Mouse (Mus musculus): ENCODE results near the gene Pfn3. TPM values are rescaled to one million over a fixed set of nuclear protein-coding genes. Genes with fewer than 3 reads are reported as not detected.
A peak's percentile ranks its signal among the peaks of the same experiment; 100 is the strongest.

The Pfn3 gene
- not detected in 2 replicates for polyA plus RNA-seq (2016; fragmentation: Nextera tagmentation; extraction: Ambion mirVana)

DNA sequence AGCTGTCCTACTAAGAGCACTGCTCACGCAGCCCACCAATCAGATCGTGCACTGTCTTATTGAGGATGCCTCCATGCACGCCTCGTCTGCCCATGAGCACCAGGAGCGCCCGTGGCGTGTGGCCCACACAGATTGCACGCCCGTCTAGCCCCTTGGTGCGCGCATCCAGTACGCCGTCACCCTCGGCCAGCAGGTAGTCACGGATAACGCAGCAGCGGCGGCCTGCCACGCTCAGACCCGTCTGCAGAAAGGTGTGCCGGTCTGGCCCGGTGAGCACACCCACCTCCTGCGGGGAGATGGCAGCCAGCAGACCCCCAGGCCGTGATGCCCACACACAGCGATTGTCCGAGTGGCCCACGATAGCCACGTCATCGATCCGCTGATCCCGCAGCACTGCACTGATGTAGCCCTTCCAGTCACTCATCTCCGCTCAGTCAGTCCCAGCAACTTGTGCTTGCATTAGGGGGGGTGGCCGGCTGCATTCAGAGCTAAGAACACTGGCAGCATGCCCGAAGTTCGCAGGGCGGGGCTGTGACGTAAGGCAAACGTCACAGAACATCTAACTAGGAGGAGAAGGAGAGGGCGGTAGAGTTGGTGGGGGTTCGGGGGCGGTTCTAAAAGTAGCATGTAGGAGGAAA, at the start of gene Pfn3:
Gene Pfn3 (minus strand): TSS at position 490 of the 638 bp plus-strand sequence.
- Histone ChIP-seq H3K27me3 (ENCODE audit: insufficient read depth, poor library complexity, severe bottlenecking) (peaks cover 71% of the 10 kb centered on the region), H3K27ac (0 out of 2 replicates have a peak within 1 kb of the TSS, but pooled peaks have one; percentile 56)

DNA sequence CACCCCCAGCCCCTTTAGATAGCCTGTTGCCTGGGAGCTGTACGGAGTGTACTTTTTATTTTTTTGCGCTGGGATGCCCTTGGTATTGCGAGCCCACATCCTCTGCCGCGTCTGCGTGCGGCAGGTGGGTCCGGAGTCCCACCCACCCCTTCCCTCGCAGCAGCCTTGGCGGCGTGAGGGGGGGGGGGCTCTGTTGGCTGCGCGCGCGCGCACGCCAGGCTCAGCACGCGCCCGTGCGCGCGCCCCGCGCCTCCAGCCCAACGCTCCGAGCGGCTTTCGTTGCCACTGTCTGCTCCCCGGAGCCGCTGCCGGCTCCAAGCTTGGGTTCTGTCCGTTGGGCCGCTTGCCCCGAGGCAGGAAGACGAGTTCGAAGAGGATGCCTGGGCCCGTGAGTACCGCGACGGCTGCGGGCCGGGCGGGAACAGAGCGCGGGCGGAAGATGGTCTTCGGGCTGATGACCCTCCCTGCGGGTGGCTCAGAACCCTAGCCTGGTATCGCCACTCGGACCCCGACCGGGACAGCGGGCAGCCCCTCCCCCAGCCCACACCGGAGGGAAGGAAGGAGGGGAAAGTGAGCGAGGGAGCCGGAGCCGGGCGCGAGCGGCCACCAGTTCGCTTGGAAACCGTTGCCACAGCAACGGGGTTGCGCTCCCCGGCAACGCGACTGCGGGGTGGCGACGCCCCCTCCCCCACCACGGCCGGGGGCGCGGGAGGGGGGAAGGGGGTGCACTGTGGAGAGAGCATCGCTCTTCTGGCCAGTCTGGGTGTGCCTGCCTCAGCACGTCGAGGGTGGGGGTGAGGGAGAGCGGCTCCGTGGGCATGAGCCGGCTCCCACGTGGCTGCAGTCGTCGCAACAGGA, 49.2 kb upstream of the Pfn3 start, which contains the start of gene Prr7:
Gene Prr7 (plus strand): TSS at position 241 of the 858 bp plus-strand sequence.
- Histone ChIP-seq H3K4me1 (replicated peaks) (peaks cover 70% of the 10 kb centered on the region), H3K27me3 (ENCODE audit: insufficient read depth, poor library complexity, severe bottlenecking) (peaks cover 16% of the 10 kb centered on the region), H3K9me3 (no peaks in the 10 kb centered on the region), H3K27ac (peak within 1 kb of the TSS; percentile 97), H3K36me3 (peaks cover 35% of the 10 kb centered on the region), H3K4me3 (peak within 1 kb of the TSS; percentile 75)
- DNase-seq (ENCODE audit: low spot score) = peak; percentile 88
- WGBS = under 1% methylated on average over 84 of the region's 84 CpGs

More for the DNA sequence above, at the start of gene Pfn3:
- Histone ChIP-seq H3K9me3 (no peaks in the 10 kb centered on the region), H3K36me3 (no peaks in the 10 kb centered on the region), H3K4me3 (peak within 1 kb of the TSS; percentile 53), H3K4me1 (replicated peaks) (peaks cover 14% of the 10 kb centered on the region)
- DNase-seq (ENCODE audit: low spot score) = peak; percentile 53
- 11% methylated on average over 41 of the region's 41 CpGs for WGBS

DNA sequence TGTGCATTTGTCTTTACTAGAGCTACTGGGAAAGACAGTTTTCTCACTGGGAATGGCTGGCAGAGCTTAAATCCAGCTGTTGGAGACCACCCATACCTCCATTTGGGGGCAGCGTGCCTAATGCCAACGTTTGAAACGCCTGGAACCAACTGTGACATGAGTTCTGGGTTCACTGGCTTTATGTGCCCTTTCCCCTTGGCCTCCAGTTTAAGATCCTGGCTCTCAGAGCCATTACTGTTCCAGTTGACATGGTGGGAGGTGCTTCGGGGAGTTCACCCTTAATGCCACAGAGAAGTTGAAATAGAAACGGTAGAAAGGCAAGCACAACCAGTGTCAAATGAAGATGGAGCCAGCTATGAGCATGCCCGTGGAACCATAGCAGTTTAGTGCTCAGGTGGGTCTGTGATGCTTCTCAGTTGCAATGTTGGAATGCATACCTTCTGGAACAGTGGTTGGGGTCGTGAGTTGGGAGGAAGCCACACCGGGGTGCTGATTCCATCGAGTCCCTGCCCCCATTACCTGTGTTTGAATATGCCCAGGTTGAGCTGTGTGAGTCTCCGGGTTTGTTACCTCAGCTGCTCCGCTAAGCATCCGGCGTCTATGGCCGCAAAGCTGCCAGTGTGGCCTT, 48.5 kb upstream of the Pfn3 start:
- no peak for DNase-seq (ENCODE audit: low spot score)
- 9% methylated on average over 14 of the region's 14 CpGs for WGBS
- peaks cover 63% of the 10 kb centered on the region for H3K4me1 ChIP-seq (replicated peaks)

DNA sequence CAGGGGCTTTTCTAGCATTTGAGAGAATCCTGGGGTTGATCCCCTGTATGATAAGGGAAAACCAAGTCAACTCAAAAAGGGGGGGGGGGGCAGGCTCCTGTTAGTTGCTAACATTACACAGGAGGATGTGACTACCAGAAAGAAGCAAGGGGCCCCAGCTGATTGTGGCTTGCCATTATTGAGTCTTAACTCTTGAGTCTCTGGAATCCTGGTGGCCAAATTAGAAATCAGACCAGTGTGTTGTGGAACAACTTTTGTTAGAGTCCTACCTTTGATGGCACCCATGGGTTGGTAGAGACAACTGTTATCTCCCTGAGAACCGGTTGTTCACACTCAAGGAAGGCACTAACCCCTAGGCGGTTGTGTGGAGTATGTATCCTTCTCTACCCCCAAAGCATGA, 47.9 kb upstream of the Pfn3 start:
- H3K27me3 ChIP-seq (ENCODE audit: insufficient read depth, poor library complexity, severe bottlenecking) = peaks cover 10% of the 10 kb centered on the region
- DNase-seq (ENCODE audit: low spot score) = no peak
- peaks cover 58% of the 10 kb centered on the region for H3K4me1 ChIP-seq (replicated peaks)
- H3K4me3 ChIP-seq = no peak overlapping the region
- H3K36me3 ChIP-seq = peaks cover 48% of the 10 kb centered on the region
- WGBS = 45% methylated on average over 2 of the region's 2 CpGs
- H3K27ac ChIP-seq = peak overlapping the region; percentile 97
- H3K9me3 ChIP-seq = no peaks in the 10 kb centered on the region

More for the DNA sequence above, 48.5 kb upstream of the Pfn3 start:
- Histone ChIP-seq H3K36me3 (peaks cover 42% of the 10 kb centered on the region), H3K9me3 (no peaks in the 10 kb centered on the region), H3K27me3 (ENCODE audit: insufficient read depth, poor library complexity, severe bottlenecking) (peaks cover 13% of the 10 kb centered on the region), H3K4me3 (peak overlapping the region; percentile 75), H3K27ac (peak overlapping the region; percentile 97)

DNA sequence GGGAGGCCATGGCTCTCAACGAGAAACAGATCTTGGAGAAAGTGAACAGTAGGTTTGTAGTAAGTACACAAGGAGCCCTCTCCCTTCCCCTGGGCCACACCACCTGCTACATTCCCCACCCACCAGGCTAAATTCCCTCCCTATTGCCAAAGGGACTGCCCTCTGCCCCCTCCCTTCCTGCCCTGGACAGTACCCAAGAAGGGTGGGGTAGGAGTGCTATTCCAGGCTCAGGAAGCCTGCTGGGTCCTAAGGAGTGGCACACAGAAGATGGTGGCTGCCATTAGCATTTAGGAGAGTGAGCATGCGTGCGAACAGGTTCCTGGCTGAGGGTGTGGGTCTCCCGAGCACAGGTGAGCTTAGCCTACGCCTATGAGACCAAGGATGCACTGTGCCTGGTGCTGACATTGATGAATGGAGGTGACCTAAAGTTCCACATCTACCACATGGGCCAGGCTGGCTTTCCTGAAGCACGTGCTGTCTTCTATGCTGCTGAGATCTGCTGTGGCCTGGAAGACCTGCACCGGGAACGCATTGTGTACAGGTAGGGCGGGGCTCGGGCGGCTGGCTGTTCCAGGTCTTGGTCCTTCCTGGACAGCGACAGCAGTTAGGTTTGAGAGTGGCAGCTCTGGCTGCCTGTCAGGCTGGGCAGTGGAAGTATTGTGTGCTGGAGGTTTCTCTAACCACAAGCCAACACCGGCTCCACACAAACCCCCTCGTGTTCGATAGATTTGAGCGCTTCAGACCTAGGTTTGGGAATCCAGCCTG, 36.9 kb upstream of the Pfn3 start:
- Histone ChIP-seq H3K36me3 (peaks cover 92% of the 10 kb centered on the region), H3K4me3 (no peak overlapping the region), H3K4me1 (replicated peaks) (peaks cover 20% of the 10 kb centered on the region), H3K9me3 (no peaks in the 10 kb centered on the region), H3K27me3 (ENCODE audit: insufficient read depth, poor library complexity, severe bottlenecking) (no peaks in the 10 kb centered on the region), H3K27ac (no peak overlapping the region)
- no peak for DNase-seq (ENCODE audit: low spot score)
- 97% methylated on average over 16 of the region's 16 CpGs for whole genome bisulfite sequencing

DNA sequence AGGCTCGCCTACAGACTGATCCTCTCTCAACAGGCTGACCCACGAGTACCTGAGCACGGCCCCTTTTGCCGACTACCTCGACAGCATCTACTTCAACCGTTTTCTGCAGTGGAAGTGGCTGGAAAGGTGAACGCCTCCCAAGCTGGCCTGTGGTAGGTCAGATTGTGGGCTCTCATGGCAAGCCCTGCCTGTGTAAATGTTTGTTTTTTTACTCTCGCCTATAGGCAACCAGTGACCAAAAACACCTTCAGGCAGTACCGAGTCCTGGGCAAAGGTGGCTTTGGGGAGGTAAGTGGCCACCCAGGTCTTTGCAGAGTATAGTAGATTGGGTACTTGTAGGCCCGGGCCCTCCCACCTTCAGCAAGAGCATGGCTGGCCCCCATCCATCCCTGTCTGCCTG, 36.3 kb upstream of the Pfn3 start:
- no peaks in the 10 kb centered on the region for H3K27me3 ChIP-seq (ENCODE audit: insufficient read depth, poor library complexity, severe bottlenecking)
- DNase-seq (ENCODE audit: low spot score) = no peak
- peaks cover 27% of the 10 kb centered on the region for H3K4me1 ChIP-seq (replicated peaks)
- no peak overlapping the region for H3K27ac ChIP-seq
- peaks cover 86% of the 10 kb centered on the region for H3K36me3 ChIP-seq
- 93% methylated on average over 10 of the region's 10 CpGs for WGBS
- H3K4me3 ChIP-seq = no peak overlapping the region
- no peaks in the 10 kb centered on the region for H3K9me3 ChIP-seq

DNA sequence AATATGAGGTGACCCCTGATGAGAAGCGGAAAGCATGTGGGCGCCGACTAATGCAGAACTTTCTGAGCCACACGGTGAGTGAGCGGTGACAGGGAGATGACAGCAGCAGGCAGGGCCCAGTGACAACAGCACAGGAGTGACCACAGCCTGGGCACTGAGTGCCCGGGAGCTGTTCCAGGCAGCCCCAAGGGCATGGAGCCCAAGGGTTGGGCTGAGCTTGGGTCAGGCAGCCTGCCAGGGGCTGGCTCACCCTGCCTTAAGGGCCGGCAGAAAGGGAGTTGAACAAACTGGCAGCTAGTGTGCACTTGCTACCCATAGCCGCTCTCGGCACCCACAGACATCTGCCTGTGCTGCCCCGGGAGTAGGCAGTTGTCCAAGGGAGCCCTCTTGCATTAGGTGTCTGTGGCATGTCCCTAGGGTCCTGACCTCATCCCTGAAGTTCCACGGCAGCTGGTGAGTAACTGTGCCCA, 35.5 kb upstream of the Pfn3 start:
- 94% methylated on average over 11 of the region's 11 CpGs for WGBS
- H3K4me1 ChIP-seq (replicated peaks) = peaks cover 34% of the 10 kb centered on the region
- H3K36me3 ChIP-seq = peaks cover 79% of the 10 kb centered on the region
- H3K4me3 ChIP-seq = no peak overlapping the region
- H3K9me3 ChIP-seq = no peaks in the 10 kb centered on the region
- H3K27ac ChIP-seq = no peak overlapping the region
- no peak for DNase-seq (ENCODE audit: low spot score)
- no peaks in the 10 kb centered on the region for H3K27me3 ChIP-seq (ENCODE audit: insufficient read depth, poor library complexity, severe bottlenecking)

DNA sequence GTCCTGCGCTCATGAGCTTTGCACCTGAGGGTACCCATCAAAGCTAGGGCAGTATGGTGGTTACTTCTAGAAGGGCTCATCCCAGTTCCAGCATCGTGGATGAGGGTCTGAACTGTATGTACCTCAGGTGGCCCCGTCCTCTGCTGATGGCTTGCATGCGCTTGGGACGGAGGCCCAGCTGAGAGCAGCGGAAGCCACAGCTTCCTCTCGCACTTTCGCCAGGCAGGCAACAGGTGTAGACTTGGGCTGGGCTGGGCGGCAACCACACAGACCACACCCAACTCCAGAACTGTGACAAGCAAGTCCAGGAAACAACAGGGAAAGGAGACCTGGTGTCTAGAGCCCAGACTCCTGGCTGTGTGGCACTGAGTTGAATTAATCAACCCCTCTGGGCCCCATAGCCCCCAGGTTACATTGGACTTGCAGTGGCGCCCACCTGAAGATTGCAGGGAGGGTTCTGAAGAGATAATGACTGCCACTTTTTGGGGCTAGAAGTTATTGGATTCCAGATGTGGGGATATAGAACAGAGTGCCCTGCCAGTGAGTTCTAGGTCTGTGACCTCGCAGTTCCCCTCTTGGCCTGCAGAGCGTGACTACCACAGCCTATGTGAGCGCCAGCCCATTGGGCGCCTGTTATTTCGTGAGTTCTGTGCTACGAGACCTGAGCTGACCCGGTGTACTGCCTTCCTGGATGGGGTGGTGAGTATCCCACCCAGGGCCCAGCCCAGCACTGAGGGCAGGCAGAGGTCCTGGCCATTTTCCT, 34.8 kb upstream of the Pfn3 start:
- H3K36me3 ChIP-seq = peaks cover 72% of the 10 kb centered on the region
- H3K27ac ChIP-seq = no peak overlapping the region
- no peak overlapping the region for H3K4me3 ChIP-seq
- H3K4me1 ChIP-seq (replicated peaks) = peaks cover 34% of the 10 kb centered on the region
- 93% methylated on average over 17 of the region's 17 CpGs for WGBS
- no peaks in the 10 kb centered on the region for H3K27me3 ChIP-seq (ENCODE audit: insufficient read depth, poor library complexity, severe bottlenecking)
- no peak for DNase-seq (ENCODE audit: low spot score)
- no peaks in the 10 kb centered on the region for H3K9me3 ChIP-seq

DNA sequence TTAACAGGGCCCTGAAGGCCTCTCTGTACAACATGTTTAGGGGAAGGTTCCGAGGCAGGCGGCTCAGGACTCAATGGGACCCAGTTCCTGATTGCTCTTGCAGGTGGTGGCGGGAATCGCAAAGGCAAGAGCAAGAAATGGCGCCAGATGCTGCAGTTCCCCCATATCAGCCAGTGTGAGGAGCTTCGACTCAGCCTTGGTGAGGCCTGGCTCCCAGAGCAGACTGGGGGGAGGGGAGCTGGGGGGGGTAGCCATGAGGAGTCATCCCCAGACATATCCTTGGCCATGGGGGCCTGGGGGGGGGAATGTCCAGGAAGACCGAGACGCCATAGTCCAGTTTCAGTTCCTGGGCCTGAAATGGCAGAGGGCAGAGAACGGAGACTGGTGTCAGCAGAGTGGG, 34.2 kb upstream of the Pfn3 start:
- DNase-seq (ENCODE audit: low spot score) = no peak
- H3K36me3 ChIP-seq = peaks cover 65% of the 10 kb centered on the region
- H3K4me1 ChIP-seq (replicated peaks) = peaks cover 37% of the 10 kb centered on the region
- H3K9me3 ChIP-seq = no peaks in the 10 kb centered on the region
- 94% methylated on average over 9 of the region's 9 CpGs for WGBS
- no peak overlapping the region for H3K4me3 ChIP-seq
- H3K27ac ChIP-seq = no peak overlapping the region
- H3K27me3 ChIP-seq (ENCODE audit: insufficient read depth, poor library complexity, severe bottlenecking) = no peaks in the 10 kb centered on the region

DNA sequence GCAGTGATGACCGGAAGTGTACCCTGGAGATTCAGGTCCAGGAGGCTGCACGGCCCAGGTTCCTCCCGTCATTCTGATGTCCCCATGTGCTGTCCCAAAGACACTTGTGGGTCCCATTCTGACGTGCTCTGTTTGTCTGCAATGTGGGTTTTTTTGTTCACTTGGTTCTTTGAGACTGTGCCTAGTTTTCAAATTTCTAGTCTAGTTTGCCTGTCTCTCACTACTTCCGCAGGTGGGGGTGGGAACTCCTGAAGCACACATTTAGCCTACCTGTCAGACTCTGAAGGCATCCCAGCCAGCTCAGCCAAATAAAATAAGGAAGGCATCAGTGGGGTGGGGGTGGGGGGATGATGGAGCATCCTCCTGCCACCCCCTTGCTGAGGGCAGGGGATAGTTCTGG, 33.1 kb upstream of the Pfn3 start:
- Histone ChIP-seq H3K27me3 (ENCODE audit: insufficient read depth, poor library complexity, severe bottlenecking) (no peaks in the 10 kb centered on the region), H3K9me3 (no peaks in the 10 kb centered on the region), H3K36me3 (peaks cover 54% of the 10 kb centered on the region), H3K4me1 (replicated peaks) (peaks cover 44% of the 10 kb centered on the region), H3K4me3 (no peak overlapping the region), H3K27ac (no peak overlapping the region)
- 94% methylated on average over 5 of the region's 5 CpGs for WGBS
- no peak for DNase-seq (ENCODE audit: low spot score)

DNA sequence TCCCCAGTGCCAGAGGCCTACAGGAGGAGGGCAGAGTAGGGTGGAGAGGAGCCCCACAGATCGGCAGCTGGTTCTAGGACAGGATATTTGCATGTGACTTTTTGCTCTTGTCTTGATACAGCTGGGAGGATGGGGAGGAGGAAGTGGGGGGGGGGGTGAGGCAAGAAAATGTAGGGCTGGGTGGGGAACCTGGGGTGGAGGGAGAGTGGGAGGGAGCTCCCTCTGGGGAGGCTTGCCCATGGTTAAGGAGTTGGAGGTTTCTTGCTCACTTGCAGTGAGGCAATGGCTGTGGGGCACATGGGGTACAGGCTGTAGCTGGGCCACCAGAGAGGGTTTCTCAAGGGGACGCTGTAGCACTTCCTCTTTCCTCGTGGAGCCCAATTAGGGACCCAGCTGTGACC, 32.5 kb upstream of the Pfn3 start:
- Histone ChIP-seq H3K9me3 (no peaks in the 10 kb centered on the region), H3K4me1 (replicated peaks) (peaks cover 44% of the 10 kb centered on the region), H3K27me3 (ENCODE audit: insufficient read depth, poor library complexity, severe bottlenecking) (no peaks in the 10 kb centered on the region), H3K4me3 (peak overlapping the region; percentile 90; the same call in 1 of the 2 replicates), H3K36me3 (peaks cover 48% of the 10 kb centered on the region), H3K27ac (no peak overlapping the region)
- WGBS = 65% methylated on average over 3 of the region's 3 CpGs
- DNase-seq (ENCODE audit: low spot score) = no peak

All from hindbrain, embryonic 10.5 days (tissue).